Mouse (Mus musculus) cerebellum, adult 2 months (tissue): ENCODE data around the gene Dis3. TPM values are rescaled to one million over a fixed set of nuclear protein-coding genes. Genes with fewer than 3 reads are reported as not detected.
"Not testable (repeated sequence)": the region's sequence is repeated elsewhere in the genome, so short reads cannot be mapped to it uniquely, and the experiment has no call there.

Experiments used
- DNase-seq, 2 experiments: peaks; one replicate each; pipeline ENCODE4 v3.0.0; 2021
- H3K27ac ChIP-seq: fragments of 200-500 bp; 2 replicates; pipeline ENCODE4 v1.5.1; 2012; ENCODE audit warnings: low read length, control low read depth, inconsistent platforms; ENCODE audit not compliant: insufficient read depth
- H3K27me3 ChIP-seq: fragments of 200-500 bp; 2 replicates; pipeline ENCODE4 v1.6.1; 2012; ENCODE audit warnings: inconsistent platforms, mild to moderate bottlenecking, low read length, moderate library complexity; ENCODE audit not compliant: control insufficient read depth, insufficient read depth
- H3K4me1 ChIP-seq: fragments of 200-500 bp; 2 replicates; pipeline ENCODE4 v1.6.1; 2011; ENCODE audit warnings: low read length; ENCODE audit not compliant: control insufficient read depth, insufficient read depth
- H3K4me3 ChIP-seq: fragments of 200-500 bp; replicated peaks from 2 replicates; pipeline ENCODE3; 2011; ENCODE audit warnings: mild to moderate bottlenecking, low read depth, low read length, control low read depth; ENCODE audit not compliant: insufficient read depth
- CTCF ChIP-seq: fragments of 200-500 bp; IDR thresholded peaks from 2 replicates; pipeline ENCODE4 v1.5.1; 2011; ENCODE audit warnings: low read depth, mild to moderate bottlenecking, control low read depth, low read length, moderate library complexity, borderline replicate concordance; ENCODE audit not compliant: insufficient read depth
- POLR2A ChIP-seq: fragments of 200-500 bp; IDR thresholded peaks from 2 replicates; pipeline ENCODE4 v1.6.1; 2011; ENCODE audit warnings: low read length, control low read depth, borderline replicate concordance; ENCODE audit not compliant: insufficient read depth
- WGBS: fragments of 180-500 bp; shearing (Covaris S2); methylation state at CpG from one replicate; pipeline ENCODE4 v1.1.7; 2018; 5-methylcytosine and 5-hydroxymethylcytosine counted together
- polyA plus RNA-seq: library from polyadenylated mRNA; depleted of rRNA; stranded (reverse); fragments of >200 nt; gene quantifications from 2 replicates; pipeline ENCODE4 v1.2.3, GENCODE M21; 2012; rRNA removed

Dis3 gene
- polyA plus RNA-seq, 1 experiment: 12.8 TPM

- Histone ChIP-seq H3K4me1 (no peaks in the 10 kb centered on the region), H3K27me3 (no peaks in the 10 kb centered on the region), H3K4me3 (no peak overlapping the region), H3K27ac (no peak overlapping the region)
- DNase-seq: no peak
- WGBS: 86% methylated on average over 2 of the region's 2 CpGs
- TF ChIP-seq POLR2A: no peak
- no peak for TF ChIP-seq CTCF
Observed at GRCm38 (mm10) chr14:99037703-99038102, 61.9 kb downstream of the Dis3 start.

- no peak for DNase-seq
- no peaks in the 10 kb centered on the region for H3K4me1 ChIP-seq
- 81% methylated on average over 4 of the region's 4 CpGs for WGBS
- H3K27me3 ChIP-seq: no peaks in the 10 kb centered on the region
- no peak overlapping the region for H3K4me3 ChIP-seq
- TF ChIP-seq POLR2A (no peak), CTCF (no peak)
- no peak overlapping the region for H3K27ac ChIP-seq
Observed at GRCm38 (mm10) chr14:99036039-99036438, 63.5 kb downstream of the Dis3 start.

GRCm38 (mm10) chr14:99034851-99035250 lies 64.7 kb downstream of the Dis3 start:
- not testable (repeated sequence) for H3K27ac ChIP-seq, H3K4me1 ChIP-seq, DNase-seq, H3K4me3 ChIP-seq, H3K27me3 ChIP-seq
- 89% methylated on average over 8 of the region's 8 CpGs for WGBS

- DNase-seq: no peak
- no peak for TF ChIP-seq CTCF
- no peak for TF ChIP-seq POLR2A
- H3K27me3 ChIP-seq: no peaks in the 10 kb centered on the region
- H3K4me1 ChIP-seq: no peaks in the 10 kb centered on the region
- WGBS: 82% methylated on average over 5 of the region's 5 CpGs
- no peak overlapping the region for H3K27ac ChIP-seq
- H3K4me3 ChIP-seq: no peak overlapping the region
Observed at GRCm38 (mm10) chr14:99032596-99032995, 67.0 kb downstream of the Dis3 start.

GRCm38 (mm10) chr14:99031337-99031873 lies 68.2 kb downstream of the Dis3 start:
- no peak for DNase-seq
- Histone ChIP-seq H3K4me1 (no peaks in the 10 kb centered on the region), H3K27me3 (no peaks in the 10 kb centered on the region), H3K27ac (no peak overlapping the region), H3K4me3 (no peak overlapping the region)
- TF ChIP-seq POLR2A (no peak), CTCF (no peak)
- WGBS: 72% methylated on average over 5 of the region's 5 CpGs

- no peak overlapping the region for H3K4me3 ChIP-seq
- no peak for TF ChIP-seq POLR2A
- no peak for TF ChIP-seq CTCF
- WGBS: 57% methylated on average over 5 of the region's 5 CpGs
- DNase-seq: no peak
- H3K27me3 ChIP-seq: no peaks in the 10 kb centered on the region
- H3K4me1 ChIP-seq: no peaks in the 10 kb centered on the region
- no peak overlapping the region for H3K27ac ChIP-seq
Observed at GRCm38 (mm10) chr14:99029987-99030386, 69.6 kb downstream of the Dis3 start.

Other genes starting within 250 kb of the Dis3 start
- gene Rpl36a-ps1, start 105.5 kb downstream of the Dis3 start, polyA plus RNA-seq: 1.2 and 1.8 TPM in 2 replicates
- 57.7 and 60.9 TPM in 2 replicates for gene Mzt1, start 53.6 kb downstream of the Dis3 start, polyA plus RNA-seq
- gene Bora, start 53.5 kb downstream of the Dis3 start, polyA plus RNA-seq: 4.2 and 4.3 TPM in 2 replicates
- gene Pibf1, start 346 bp downstream of the Dis3 start, polyA plus RNA-seq: 6.5 and 7.3 TPM in 2 replicates
- gene Klf5, start 198.9 kb upstream of the Dis3 start, polyA plus RNA-seq: 0.57 and 1.0 TPM in 2 replicates